Mouse (Mus musculus): Measurements from ENCODE around the gene Mipep.

Mipep gene

DNA sequence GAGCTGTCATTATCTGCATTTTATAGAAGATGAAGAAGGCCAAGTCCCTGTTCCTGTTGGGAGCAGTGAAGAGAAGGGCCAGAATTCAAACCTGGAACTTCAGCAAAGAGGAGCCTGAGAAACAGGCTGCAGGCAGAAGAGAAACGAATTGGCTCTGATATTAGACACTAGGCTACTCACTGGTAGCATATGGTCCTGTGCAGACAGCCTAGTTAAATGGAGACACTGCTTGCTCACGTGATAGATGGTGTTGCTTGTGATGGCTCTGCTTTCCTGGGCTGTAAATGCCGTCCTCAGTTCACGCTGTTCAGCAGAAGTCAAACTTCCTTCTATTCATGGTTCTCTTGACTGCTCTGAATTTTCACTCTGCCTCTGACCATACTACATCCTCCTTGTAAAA lies 98.3 kb downstream of the Mipep start:
- no peak for DNase-seq

DNA sequence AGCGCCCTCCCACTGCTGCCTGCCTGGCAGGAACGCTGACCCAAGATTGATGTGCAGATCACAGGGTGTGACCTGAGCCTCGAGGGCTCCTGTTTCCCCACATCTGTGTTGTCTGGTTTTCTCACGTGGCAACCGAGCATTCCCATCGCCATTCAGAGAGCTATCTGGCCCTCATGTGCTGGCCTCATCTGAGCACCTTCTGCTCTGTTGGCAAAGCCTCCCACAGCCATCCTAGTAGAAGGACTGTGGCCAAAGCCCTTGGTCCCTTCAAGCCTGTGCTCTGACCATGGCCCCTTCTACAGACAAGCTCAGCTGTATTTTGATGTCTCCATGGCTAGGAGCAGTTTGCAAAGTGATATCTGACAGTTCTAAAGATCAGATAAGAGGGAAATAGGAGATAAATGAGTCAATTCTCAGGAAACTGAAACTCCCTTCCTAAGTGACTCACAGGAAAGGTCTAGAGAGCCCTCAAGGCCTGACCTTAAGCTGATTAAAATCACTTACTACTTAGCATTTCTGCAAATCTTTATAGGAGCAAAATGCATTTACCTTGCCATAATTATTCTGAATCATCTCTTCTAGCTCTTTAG lies 101.1 kb downstream of the Mipep start:
- no peak for DNase-seq

DNA sequence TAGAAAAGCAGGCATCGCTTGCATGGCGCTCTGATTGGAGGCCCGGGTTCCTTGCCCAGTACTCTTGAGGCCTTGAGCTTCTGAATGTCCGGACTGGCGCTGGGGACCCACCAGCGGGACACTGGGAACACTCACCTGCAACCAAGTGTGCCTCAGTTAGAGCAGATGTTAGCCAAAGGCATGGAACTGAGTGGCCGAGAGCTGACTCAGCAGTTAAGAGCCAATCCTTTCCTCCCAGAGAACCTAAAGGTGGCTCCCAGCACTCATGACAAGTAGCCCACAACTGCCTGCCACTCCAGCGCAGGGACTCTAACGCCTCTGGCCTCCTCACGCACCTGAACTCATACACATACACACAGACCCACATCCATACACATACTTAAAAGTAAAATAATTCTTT lies 109.5 kb downstream of the Mipep start:
- no peak for DNase-seq

DNA sequence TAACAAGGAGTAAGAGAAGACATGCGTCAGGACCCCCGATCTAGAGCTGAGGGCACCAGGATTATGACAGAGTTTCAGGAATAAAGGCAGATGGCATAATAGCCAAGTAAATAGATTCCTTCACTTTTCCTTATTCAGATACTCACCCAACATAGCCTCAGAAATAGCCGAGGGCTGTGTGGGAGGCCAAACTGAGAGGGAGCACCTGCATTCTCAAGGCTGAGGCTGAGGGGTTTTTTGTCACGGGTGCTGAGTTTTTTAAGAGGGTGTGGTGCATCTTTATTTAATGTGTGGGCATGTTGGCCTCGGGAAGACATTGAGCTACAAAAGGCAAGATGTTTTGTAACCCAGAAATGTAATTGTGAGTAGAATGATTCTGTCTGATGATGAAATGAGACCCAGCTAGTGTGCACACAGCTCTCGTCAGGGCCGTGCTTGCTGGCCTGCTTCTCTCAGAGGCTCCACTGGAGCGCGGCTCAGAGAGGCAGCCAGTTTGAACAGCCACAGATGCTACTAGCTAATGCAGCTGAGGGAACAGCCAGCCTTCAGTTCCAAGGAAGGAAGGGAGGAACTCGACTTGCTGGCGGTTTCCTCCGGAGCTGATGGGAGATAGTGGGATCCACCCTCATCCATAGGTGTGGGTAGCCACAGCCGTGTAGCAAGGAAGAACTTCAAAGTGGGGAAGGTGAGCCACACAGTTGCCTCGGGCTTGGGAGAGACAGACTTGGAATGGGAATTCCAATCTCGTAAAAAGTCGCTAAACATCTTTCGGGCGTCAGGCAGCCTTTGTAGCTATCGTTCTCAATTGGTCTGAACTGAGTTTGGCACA lies 111.0 kb downstream of the Mipep start:
- peak; percentile 37 for DNase-seq

DNA sequence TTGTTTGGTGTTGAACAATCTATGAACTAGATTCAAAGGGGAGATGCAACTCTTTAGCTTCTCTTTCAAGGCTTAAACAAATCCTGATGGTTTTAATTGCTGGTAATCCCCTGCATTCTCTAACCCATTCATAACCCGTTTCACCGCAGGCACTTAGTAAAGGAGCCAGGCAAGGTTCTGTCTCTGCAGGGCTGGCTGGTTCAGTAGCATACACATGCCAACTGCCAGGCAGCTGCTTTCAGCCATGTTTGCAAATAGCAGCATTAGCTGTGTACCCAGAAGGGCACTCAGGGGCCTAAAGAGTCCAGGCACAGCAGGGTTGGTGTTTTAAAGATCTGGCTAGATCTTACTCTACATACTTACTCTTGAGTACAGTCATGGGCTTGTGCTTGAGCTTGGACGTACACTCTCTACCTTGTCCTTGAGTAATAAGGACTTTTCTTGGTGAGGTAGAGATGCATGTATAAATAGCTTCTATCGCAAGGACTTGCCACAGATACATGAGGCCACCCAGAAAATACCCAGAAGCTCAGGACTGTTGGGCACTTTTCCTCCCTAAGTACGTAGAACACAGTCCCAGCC lies 113.8 kb downstream of the Mipep start:
- no peak for DNase-seq

DNA sequence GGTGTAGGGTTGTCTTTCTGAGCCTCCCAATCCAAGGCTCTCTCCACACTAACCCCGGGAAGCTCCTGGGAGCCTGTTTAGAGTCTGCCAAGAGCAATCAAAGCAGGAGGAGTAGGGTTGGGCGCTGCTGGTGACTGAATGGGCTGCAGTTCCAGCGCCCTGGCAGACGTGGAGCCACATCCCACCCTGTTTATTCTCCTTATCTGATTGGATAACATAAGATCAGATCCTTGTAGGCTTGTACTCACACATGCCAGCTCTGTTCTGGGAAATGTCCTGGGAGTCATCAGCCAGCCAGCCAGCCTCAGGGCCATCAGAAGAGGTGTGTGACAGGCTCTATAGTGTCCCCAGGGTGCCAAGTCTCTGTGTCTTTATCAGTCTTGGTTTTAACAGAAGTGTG lies 120.1 kb downstream of the Mipep start:
- DNase-seq = no peak

DNA sequence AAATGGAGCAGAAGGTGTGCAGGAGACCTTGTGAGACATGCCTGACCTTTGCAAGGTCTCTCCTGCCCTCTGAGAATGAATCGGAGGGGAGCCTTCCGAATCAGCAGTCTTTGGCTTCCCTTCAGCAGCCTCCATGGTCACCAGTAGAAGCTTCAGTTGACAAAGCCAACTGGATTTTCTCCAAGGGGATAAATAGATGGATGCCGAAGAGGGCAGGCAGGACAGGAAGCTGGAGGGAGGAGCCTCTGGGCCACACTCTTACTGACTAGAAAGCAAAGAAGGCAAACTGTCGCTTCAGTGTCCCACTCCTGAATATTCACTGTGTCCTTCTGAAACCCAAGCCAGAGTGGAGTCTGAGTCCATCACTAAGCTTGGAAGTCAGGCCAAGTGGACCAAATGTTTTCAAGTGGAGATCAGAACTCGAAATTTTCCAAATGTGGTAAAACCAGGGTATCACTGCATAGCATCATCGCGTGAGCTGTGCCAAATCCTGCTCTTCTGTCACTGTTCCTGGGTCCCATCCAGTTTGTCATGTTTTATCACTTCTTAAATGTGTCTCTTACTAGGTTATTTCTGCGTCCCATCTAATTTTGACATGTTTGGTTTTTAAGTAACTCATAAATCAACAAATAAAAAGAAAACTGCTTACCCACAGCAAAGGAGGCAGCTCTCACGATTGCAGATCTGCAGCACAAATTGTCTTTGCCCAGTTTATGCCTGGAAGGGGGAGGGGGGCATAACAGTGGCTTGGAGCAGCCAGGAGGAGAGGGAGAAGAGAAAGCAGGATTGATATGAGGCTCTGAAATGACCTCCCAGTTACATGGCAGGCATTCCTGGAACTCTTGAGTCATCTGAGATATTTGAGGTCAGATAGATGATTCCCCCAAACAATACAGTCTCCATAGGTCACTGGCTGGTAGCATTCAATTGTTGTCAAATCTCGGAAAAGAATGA lies 122.3 kb downstream of the Mipep start:
- DNase-seq = no peak

DNA sequence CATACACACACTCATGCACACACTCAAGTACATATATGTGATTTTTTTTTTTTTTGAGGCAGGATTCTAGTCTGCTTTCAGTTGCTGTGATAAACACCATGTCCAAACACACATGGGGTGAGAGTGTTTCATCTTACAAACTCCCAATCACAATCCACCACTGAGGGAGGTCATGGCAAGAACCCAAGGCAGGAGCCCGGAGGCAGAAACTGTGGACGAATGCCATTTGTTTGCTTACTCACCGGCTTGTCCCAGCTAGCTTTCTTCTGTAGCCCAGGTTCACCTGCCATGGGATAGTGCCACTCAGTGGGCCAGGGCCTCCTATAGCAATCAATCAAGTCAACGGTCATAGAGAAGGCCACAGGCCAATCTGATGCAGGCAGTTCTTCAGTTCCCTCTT lies 125.0 kb downstream of the Mipep start:
- DNase-seq = no peak

DNA sequence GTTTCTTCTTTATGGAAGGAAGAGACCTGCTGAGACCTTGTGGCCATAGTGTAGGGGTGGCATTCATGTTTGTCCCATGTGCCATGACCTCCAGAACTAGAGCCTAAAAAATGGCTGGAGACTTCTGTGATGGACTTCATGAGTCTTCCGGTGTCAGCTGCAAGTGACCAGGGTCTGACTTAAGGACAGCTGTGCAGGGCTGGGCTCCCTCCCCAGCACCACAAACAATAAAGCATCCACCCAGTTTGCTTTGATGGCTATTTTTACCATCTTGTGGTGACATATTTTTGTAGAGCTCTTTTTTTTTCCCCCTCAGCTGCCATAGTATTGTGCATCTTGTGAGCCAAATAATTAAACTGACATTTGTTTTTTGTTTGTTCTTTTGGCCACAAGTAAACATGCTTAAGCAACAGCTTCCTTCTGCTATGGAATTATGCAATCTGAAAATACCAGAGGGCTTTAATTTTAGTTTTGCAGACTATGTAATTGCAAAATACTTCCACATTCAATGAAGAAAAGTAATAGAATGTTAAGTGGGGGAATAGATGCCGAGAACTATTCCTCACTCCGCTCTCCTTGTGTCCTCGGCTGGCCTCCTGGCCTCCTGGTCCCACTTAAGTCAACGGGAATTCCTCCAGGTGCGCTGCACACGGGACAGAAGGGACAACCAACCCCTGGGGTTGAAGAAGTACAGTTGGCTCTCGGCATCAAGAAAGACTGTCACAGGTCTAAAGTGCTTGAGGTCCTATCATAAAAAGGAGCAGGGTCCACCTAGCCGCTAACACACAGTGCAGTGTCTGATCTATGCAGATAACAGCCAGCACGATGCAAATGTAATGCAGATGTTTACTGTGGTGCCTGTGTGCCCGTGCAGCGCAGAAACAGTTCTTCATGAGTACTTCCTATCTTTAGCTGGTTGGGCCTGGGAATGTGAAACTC lies 126.4 kb downstream of the Mipep start:
- DNase-seq = no peak

DNA sequence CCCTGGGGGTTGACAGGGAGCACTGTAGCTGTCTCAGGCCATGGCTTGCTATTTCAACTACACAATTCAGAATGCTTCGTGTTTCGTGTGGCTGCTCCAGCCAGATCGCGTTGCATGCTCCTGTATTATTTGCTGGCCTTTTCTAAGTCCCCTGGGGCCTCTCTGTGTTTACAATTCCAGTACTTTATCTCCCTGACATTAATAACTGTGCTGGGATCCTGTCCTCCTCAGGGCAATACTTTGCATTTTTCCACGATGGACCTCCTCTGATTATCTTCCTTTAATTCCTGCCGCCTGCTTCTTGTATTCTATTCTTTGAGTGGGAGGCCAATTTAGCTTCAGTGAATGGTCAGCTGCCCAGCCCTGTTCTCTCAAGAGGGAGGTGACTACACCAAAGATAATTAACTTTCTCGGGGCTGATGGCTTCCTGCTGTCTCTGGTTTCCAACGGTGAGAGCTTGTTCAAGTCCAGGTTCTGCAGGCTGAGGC lies 128.7 kb downstream of the Mipep start:
- no peak for DNase-seq

DNA sequence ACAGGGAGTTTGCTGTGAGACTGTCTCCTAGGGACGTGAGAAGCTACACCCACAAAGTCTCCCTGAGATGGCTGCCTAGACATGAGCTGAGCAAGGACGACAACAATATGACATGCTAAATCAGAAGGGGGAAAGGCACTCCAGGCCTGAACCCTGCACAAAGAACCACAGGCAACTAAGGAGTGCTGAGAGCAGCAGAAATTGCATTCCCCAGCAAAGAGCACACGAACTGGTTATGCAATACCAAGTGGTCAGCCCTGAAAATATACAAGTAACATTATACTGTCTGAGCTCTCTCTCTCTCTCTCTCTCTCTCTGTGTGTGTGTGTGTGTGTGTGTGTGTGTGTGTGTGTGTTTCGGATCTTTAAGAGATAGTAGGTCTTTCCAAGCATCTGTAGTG lies 132.3 kb downstream of the Mipep start:
- DNase-seq = no peak

DNA sequence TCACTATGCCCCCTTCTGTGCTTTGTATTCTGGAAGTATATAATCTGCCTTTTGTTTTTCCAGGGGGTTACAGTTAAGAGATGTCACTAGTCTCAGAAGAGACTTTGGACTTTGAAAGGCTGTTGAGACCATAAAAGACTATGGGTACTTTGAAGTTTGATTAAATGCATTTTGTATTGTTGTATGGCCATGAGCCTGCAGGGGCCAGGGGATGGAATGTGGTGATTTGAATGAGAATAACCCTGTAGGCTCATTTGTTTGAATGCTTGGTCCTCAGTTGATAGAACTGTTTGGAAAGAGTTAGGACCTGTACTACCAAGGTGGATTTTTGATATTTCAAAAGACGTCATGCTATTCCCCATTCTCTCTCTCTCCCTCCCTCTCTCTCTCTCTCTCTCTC lies 141.6 kb downstream of the Mipep start:
- DNase-seq = no peak

DNA sequence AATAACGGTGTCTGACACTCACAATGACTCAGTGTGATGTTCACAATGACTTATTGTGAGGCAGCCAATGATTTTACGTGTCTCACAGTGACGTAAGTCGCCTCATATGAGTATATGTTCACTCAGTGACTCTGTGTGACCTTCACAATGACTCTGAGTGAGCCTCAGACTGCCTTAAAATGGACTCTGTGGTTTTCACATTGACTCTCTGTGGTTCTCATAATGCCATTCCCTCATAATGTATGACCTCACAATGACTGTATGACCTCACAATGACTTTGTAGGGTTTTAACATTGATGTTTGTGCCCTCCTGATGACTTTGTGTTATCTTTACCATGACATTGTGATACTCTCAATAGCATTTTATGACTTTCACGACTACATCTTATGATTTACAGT lies 151.3 kb downstream of the Mipep start:
- DNase-seq = no peak

DNA sequence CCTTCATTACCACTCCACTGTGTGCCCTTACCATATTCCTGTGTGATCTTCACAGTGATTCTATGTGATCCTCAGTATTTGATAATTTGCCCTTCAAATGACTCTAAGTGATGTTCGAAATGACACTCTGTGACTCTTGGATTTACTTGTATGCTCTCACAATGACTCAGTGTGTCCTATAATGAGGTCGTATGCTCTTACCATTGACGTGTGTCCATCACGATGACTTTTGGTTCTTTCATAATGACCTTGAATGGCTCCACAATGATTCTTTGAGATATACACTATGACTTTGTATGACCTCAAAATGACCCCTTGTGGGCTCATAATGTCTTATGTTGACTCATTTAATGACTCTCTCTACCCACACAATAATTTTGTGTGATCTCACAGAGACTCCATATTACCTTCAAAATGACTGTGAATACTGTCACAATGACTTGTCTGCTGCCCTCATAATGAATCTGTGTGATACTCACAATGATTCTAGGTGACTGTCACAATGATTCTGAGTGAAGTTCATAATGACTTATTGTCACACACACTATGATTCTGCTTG lies 153.2 kb downstream of the Mipep start:
- DNase-seq = no peak

Measured in layer of hippocampus, adult 9-11 months (tissue).